Mouse (Mus musculus) ES-CJ7 (cell line): ENCODE data around the gene Bpifb1.
A peak's percentile ranks its signal among the peaks of the same experiment; 100 is the strongest.
"Not testable (repeated sequence)": the region's sequence is repeated elsewhere in the genome, so short reads cannot be mapped to it uniquely, and the experiment has no call there.

ENCODE experiments used
- DNase-seq: peaks from one replicate; pipeline ENCODE4 v3.0.0; 2011; ENCODE audit warnings: low read depth, low spot score

The Bpifb1 gene

DNA sequence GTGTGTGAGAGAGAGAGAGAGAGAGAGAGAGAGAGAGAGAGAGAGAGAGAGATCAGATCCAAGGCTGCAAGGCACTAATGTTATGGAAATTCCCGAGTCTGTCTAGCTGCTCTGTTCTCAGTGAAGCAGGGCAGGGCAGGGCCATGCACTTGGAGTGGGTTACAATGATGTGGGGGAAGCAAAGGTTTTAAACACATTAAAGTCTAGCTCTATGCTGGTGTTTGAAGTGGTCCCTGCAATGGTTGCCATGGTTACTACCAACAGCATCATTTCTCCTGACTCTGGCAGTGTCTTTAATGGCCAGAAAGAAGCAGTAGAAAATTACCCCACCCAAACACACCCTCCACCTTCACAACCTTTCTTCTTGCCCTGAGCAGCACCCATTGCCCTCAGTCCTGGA lies 20.5 kb downstream of the Bpifb1 start:
- no peak for DNase-seq

GRCm38 (mm10) chr2:154211881-154212280 lies 21.3 kb downstream of the Bpifb1 start:
- DNase-seq: no peak

DNA sequence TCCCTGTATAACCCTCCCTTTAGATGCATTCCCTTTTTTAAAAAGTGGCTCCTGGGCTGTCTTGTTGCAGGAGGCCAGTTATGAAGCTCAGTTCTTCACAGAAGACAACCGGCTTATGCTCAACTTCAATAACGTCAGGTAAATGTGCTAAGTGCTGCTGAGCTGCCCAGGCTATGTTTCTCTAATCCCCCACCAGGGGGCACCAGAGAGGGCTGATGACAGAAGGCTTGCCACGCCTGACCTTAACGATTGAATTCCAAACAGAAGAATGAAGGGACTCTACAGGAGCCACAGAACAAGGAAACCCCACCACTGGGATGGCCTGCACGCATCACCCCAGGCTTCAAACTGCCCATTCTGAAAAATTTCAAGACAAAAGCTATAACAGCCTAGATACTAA lies 24.6 kb downstream of the Bpifb1 start:
- peak; percentile 84 for DNase-seq

DNA sequence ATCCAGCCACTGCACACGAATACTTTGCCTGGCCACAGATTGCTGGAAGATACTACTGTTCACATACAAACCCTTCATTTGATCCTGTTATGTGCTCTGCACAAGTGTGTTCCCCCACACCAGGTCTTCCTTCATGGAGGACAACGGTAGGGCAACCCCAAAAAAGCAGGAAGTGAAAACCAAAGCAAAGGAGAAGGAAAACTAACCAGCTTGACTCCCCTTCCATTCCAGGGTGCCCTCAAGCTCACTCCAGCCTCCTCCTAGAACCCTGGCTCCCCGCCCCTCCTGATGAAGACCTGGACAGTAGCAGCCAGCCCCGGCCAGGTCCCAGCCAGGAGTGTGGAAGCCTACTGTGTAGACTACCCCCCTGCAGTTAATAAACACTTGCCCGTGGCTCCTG lies 29.3 kb downstream of the Bpifb1 start:
- DNase-seq: no peak

DNA sequence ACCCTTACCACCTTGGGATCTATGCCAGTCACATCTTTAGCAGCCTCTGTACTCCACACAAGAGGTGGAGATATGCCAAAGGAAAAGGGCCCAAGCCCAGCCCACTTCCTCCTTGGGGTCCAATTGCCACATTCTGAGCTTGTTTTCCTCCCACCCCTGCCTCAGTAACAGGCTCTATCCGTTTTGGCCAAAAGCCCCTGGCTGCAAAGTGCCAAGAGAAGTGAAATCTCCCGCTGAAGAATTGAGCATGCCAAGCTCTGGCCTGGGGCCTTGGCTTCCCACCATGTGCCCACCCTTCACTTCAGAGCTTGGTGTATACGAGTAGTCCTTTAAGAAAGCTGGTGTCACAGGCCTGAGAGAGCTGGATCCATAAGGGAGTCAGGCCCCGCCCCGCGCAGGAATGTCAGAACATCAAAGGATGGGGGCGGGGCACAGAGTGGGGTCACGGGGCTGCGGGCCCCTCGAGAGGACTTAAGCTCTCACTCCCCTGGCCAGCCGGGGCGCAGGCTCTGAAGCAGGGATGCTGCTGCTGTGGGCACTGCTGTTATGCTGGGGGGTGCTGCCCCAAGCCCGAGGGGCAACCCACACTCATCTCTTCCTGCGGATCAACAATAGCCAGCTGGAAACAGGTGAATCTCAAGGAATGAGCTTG lies 32.8 kb downstream of the Bpifb1 start, which contains the start of gene Bpifb5:
Gene Bpifb5, plus strand, starts transcription at position 478 of the 652 bp plus-strand sequence.
- peak; percentile 73 for DNase-seq

- peak; percentile 47 for DNase-seq
Measured at GRCm38 (mm10) chr2:154223917-154224273, 33.3 kb downstream of the Bpifb1 start.

- no peak for DNase-seq
Measured at GRCm38 (mm10) chr2:154226991-154227390, 36.4 kb downstream of the Bpifb1 start.

DNA sequence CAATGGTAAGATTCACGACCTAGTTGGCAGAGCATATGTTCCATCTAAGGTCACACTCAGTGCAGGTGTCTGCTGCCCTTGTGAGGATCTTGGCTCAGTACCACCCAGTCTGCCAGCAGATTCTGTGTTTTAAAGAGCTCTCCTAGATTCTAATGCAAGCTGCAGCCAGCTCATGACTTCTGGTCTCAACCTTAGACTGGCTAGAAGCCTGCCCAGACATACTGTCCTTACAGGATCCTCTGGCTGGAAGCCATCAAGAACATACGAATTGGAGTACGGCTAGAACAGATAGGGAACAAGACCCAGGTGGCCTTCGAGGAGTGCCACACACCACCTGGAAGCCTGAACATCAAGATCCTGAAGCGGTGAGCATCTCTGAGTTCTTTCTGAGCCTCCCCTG lies 37.2 kb downstream of the Bpifb1 start:
- no peak for DNase-seq

DNA sequence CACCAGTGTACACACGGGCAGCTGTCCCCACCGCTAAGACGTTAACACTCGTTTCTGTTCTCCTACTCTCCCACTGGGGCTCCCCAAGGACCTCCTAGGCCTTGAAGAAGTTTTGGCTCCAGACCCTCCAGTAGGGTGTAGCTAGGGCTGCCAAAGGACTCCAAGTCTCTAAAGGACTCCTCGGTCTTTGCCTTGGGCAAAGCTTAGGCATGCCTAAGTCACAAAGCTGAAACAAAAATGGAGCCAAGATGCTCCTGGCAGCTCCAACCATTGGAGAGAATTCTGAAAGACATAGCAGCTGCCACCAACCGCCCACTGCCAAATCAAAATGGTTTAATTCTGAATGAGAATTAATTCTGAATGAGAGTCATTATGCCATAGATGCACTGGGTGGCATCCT lies 42.8 kb downstream of the Bpifb1 start:
- no peak for DNase-seq

DNA sequence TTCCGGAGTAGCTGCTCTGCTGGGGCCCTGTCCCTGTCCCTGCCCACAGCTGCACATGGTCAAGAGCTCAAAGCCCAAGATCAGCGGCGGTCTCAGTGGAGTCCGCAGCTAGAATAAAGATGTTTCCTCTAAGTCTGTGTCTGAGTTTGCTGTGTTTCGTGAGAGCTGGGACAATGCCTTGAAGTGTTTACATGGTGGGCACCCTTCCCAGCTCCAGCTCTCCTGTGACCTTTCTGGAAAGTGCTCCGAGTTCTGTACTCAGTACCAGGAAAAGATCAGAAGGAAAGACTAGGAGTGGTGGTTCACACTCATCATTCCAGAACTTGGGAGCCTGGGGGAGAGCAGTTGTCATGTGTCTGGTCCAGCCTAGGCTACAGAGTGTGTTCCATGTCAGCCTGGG lies 50.2 kb downstream of the Bpifb1 start:
- DNase-seq: no peak

GRCm38 (mm10) chr2:154242726-154243125 lies 52.1 kb downstream of the Bpifb1 start:
- DNase-seq: peak; percentile 29

DNA sequence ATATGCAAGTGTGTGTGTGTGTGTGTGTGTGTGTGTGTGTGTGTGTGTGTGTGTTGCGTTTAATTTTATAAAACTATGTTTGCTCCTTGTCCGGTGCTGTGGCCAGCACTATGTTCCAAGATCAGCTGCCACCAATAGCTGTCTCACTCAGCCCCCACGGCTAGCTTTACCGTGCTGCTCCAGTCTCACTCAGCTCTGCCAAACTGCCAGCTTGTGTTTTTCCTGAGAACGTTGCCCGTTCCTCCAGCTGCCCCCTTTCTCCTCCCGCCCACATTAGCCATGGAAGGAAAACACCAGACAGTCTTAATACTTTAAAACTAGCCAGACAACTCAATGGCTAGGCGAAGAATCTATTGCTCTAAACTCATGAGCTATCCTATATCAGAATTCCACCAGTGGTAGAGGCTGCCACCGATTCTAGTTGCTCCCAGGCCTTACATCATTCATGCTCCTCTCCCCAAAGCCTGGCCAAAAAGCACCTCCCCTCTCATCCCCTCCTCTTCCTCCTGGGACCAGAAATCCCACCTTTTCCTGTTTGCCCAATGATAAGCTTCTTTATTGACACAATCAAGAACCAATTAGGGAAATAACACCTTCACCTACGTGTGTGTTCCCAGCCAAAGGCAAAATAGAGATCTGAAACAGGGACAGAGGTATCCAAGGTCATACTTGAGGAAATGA lies 52.9 kb downstream of the Bpifb1 start:
- DNase-seq: no peak

- no peak for DNase-seq
Measured at GRCm38 (mm10) chr2:154245322-154245721, 54.7 kb downstream of the Bpifb1 start.

DNA sequence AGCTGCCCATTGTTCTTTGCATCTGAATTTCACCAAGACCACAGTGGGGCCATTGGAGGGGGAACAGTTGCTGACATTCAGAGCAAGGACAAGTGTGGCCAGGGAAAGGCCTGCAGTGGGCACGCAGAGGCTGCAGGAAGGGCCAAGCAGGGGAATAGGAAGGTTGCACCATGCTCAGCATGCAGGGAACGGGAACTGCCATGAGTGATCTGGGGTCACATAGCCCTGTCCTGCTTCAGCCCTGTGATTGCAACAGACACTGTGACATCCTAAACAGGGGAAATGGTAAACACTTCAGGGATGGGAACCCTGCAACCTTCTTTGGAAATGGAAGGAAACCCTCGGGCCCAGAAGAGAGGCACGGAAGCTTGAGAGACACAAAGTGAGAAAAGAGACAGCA lies 64.6 kb downstream of the Bpifb1 start:
- DNase-seq: not testable (repeated sequence)

DNA sequence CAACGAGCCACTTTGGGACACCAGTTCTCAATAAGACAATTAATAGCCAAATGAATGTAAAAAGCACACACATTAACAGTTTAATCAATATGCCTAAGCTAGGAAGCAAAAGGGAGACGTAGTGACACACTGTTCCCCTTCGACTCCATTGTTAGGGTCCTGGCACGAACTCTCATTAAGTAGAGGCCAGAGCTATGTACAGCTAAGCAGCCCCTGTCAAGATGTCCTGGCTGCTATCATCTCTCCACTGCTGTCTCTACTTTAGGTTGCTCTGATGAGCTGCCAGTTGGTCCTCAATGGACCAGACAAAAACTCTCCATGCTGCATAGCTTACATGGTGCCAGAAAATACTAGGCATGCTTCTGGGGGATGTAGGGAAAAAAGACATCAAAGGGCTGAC lies 65.2 kb downstream of the Bpifb1 start:
- no peak for DNase-seq

DNA sequence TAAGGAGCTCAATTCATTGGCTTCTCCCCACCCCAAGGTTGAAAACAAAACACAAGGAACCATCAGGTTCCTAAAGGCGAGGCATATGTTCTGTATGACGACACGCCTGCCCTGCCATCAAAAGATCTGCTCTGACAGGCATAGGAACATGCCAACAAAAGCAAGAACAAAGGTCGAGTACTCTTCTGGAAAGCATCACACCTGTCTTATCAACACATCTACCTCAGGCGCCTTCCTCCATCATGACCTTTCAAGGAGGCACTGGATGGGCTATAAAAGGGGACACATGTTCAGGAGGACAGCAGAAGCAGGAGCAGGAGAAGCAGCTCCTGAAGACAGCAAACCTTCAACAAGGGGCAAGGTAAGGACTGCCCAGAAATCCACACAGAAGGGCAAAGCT lies 66.9 kb downstream of the Bpifb1 start, which contains the start of gene Bpifb9a:
Gene Bpifb9a, plus strand, starts transcription at position 301 of the 400 bp plus-strand sequence.
- not testable (repeated sequence) for DNase-seq

DNA sequence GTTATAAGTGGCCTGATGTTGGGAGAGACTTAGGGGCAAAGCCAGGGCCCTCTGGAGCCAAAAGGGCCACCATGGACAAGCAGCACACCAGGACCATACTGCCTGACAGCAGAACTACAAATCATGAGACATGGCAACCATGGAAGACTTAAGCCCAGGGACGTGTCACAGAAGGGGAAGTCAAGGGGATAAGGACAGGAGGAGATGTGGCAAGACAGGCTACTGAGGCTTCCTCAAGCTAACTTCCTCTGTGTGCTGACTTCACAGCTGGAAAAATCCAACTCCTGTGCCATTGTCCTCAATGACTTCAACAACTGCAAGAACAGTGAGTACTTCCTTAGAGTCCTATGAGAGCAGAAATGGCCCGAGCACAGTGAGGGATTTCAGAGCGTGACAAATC lies 73.8 kb downstream of the Bpifb1 start:
- DNase-seq: not testable (repeated sequence)
